Mouse (Mus musculus) spleen, postnatal 36 days (tissue): ENCODE data around the gene Aptx.

Experiments
- DNase-seq, 2 experiments: peaks; one replicate each; pipeline ENCODE4 v3.0.0; 2022; ENCODE audit warnings: low spot score in 2 of 2, mixed read lengths in 1 of 2

The Aptx gene

GRCm38 (mm10) chr4:40702797-40703709 is at the start of gene Aptx:
TSS of gene Aptx (minus strand) at chr4:40703194.
- peak; percentile 91 to 93 for DNase-seq

GRCm38 (mm10) chr4:40735351-40735750 is 32.4 kb upstream of the Aptx start:
- DNase-seq: no peak

GRCm38 (mm10) chr4:40731262-40731661 is 28.3 kb upstream of the Aptx start:
- DNase-seq: no peak

GRCm38 (mm10) chr4:40727247-40727646 is 24.3 kb upstream of the Aptx start:
- no peak for DNase-seq

DNA sequence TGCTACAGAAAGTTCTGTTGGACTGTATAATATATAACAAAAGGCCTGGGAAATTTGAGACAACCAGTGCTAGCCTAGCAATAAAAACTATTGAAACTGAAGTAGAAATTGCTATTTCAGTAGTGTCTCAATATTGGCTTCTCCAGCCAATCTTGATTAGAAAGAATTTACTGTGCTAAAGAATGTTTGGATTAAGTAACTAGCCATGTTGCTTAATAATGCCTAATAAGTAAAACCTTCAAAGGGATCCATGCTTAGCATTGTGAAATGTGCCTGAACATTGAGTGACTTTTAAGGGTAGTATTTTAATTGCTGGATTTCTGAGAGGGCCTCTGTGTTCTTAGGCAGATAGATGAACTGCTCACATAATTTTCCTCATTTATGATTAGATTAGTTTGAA is 22.6 kb upstream of the Aptx start:
- no peak for DNase-seq

DNA sequence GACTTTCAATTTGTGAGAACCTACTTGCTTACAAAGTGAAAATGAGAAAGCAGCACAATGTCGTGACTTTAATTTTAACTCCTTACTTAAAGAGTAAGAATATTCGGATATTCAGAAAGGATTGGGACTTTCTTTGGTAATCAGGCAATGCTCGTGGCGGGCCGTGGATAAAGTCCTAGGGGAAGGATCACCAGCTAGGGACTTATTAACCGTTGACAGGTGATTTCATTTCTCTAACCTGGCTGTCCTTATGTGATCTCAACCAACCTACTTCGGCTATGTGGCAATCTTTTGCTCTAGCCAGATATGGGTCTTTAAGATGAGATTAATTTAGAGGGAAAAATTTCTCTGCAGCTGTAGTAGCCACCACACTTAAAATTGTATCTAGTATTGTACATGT is 22.1 kb upstream of the Aptx start:
- DNase-seq: no peak

DNA sequence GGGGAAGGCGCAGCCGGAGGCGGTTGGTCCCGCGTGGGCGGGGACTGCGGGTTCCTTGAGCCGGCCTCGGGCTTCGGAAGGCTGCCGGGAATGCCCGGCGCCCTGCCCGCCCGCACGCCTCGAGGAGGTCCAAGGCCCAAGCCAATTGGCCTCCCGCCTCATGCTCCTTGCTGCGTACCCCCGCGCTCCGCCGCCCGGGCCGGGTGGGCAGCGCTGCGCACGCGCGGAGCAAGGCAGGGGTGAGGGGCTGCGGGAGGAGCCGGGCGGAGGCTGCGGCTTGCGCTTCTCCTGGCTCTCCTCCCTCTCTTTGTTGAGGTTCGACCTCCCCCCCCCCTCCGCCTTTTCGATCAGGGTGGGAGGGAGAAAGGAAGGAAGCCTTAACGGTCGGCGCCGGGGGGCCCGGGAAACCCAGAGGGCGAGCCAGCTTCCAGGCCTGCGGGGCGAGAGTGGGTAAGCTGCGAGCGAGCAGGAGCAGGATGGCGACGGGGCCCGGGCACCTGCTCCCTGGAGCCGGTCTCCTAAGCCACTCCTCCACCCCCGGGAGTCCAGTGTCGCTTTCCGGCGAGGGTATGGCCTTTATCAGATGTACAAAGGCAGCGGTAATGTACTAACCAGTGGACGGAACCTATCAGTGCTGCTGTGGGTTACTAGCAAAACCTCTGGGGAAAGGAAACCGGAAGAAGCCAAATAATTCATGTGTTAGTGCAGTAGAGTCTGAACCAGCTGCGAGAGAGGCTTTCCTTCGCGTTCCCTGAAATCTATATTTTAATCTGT is 19.9 kb upstream of the Aptx start:
- DNase-seq: peak; percentile 75 to 81

DNA sequence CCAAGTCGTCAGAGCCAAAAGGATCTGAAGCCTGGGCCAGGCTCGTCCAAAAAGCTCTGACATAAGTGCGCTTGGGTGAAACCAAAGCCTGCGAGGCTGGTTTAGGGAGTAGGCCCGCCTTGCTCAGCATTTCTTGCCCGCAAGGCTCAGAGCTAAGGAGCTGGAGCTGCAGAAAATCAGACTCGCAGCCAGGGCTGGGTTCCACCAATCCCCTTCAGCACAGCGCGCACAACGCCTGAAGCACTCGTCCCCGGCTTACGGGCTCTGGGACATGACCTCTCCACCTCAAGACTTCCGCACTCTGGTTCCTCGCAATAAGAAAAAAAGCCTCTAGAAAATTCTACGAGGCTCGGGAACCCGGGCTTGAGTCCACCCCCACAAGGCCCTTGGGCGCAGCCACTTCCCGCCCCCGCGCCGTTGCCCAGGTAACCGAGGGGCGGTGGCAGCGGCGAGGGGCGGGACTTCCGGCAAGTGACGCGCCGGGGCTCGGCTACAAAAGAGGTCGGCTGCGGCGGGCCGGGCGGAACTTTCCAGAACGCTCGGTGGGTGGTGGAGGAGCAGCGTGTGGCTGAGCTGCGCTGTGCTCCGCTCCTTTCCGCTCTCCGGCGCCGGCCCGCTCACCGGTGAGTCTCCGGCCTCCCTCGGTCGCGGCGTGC is 19.1 kb upstream of the Aptx start, which contains the start of gene Dnaja1:
Gene Dnaja1, plus strand, starts transcription at position 140 of the 656 bp plus-strand sequence.
- DNase-seq: peak; percentile 95 to 96

DNA sequence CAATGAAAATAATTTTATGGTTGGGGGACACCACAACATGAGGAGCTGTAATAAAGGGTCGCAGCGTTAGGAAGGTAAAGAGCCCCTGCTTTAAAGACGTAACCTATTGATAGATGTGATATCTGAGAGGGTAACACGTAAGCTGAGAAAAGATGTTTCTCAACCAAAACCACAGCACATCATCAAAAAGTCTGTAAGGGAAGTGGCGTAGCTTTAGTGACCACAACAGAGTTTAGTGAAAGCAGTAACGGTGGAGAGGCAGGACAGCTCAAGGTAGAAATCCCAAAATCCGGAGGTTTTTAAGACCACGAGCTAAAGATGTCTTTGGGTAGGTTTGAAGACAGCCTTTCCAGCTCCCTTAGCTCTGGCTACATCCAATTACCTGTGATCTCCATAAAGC is 17.9 kb upstream of the Aptx start:
- DNase-seq: peak; percentile 15 to 27

DNA sequence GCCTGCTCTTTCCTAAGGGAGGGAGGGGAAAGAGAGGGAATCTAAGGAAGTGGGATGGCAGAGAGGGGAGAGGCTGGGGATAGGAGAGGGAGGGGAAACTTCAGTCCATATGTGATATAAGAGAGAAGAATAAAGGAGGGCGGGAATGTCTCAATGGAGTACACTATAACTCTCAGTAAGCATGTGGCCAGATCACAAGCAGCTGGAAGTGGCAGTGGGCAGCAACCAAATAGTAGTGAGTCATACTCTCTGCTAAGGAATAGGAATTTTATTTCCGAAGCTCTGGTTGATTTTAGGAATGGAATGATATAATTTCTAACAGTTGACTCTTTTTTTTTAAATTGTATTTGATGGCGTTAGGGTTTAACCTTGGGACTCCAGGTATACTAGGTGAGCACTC is 14.1 kb upstream of the Aptx start:
- DNase-seq: no peak

GRCm38 (mm10) chr4:40703710-40704275 is 799 bp upstream of the Aptx start:
- no peak for DNase-seq

- DNase-seq: no peak
These were observed 1.2 kb downstream of the Aptx start for GRCm38 (mm10) chr4:40701796-40702195.

DNA sequence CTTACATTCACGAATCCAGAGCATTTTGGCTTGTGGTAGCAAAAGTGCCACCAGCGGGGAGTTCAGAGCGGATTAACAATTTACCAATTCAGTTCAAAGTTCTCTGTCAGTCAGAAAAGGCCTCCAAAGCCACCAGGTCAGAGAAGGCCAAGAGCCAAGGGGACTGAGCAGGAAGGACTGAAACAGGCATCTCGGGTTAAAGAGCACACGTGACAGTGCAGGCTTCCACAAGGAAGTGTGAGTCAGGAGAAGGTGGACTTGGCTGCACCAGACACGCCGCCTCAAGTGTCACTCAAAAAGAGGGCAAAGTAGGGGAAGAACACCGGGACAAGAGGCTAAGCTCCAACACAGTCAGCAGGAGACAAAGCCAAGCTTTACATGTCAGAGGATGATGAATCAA is 2.8 kb downstream of the Aptx start:
- no peak for DNase-seq

DNA sequence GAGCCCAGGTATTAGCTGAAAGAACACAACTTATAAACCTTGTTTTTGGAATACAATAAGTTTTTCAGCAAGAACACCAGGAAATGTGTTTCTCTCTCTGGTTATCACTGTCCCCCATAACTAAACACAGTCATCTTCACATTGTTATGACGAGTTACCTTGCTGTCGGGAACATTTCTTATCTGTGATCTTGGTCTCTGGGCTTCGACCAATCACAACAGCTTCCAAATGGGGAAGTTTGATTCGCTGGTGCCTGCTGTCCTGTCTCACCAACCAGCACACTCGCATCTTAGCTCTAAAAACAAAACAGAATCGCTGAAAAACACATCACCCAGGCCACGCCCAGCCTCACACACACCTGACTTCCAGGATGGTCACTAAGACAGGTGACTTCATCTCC is 5.9 kb downstream of the Aptx start:
- DNase-seq: no peak

- no peak for DNase-seq
These were observed 11.9 kb downstream of the Aptx start for GRCm38 (mm10) chr4:40691100-40691499.

- no peak for DNase-seq
These were observed 19.7 kb downstream of the Aptx start for GRCm38 (mm10) chr4:40683306-40683705.

- no peak for DNase-seq
These were observed 20.6 kb downstream of the Aptx start for GRCm38 (mm10) chr4:40682359-40682758.

DNA sequence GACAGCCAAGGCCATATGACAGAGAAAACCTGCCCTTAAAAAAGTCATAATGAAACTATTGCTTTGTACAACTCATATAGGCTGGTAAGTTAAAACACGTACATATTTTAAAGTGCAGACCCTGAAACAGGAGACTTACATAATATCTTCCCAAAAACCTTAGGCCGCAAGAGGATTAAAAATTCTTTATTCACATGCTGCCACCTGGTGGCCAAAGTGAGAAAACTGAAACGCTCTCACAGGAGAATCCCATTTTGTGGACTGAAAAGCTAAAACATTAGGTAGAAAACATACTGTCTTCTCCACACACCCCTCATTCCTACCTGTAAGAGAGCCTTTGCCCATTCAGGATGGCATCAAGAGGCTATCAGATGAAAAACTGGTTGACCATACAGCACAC is 21.1 kb downstream of the Aptx start:
- DNase-seq: no peak

GRCm38 (mm10) chr4:40680250-40680860 is 22.6 kb downstream of the Aptx start:
- peak; percentile 17 to 40 for DNase-seq

- no peak for DNase-seq
These were observed 25.9 kb downstream of the Aptx start for GRCm38 (mm10) chr4:40677132-40677531.

GRCm38 (mm10) chr4:40676338-40676737 is 26.7 kb downstream of the Aptx start:
- DNase-seq: no peak
